10 mouse cellular contexts compared by ENCODE assay signal in the genomic region with DNA sequence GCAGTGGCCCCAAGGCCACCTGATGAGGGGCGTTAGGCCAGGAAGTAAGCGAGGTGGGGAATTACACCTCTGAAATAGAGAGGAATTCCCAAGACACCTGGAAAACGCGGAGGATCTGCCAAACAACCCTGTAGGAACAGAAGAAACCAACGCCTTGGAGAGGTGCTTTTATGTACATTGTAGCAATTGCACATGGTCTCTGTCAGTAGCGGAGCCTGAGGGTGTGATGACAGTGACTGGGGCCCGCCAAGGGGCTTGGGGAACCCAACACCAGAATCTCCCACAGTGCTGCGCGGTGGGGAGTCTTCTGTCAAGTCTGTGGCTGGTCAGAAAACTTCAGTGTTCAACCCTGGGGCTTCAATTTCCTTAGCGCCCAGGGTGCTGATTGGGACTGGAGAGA.
DNase-seq lines count a peak whose midpoint lies in the region; ATAC-seq and TF ChIP-seq lines count a peak whose summit lies in the region.
"Had no signal": no experiment of that assay in that cellular context is flagged by ENCODE, and none has a peak within 500 bp of the region (broad histone marks: within the 10 kb centered on the region; RNA-seq: fewer than 3 reads in every experiment).

No protein-coding gene starts in this region.

- H3K9ac ChIP-seq in liver, embryonic 11.5 days (ENCODE audit: low read depth, low read length), result no peak overlapping the region
- H3K9ac ChIP-seq in liver, postnatal 0 days (replicated peaks), result no peak overlapping the region
- no peak overlapping the region; the same call in 1 of the 2 replicates for H3K9ac ChIP-seq in limb, embryonic 12.5 days (replicated peaks)

- peak overlapping the region; percentile 59 for H3K4me3 ChIP-seq in heart, embryonic 10.5 days
- H3K4me3 ChIP-seq in liver, embryonic 11.5 days (ENCODE audit: low read depth, low read length), result no peak overlapping the region
- no peak overlapping the region for H3K4me3 ChIP-seq in liver, postnatal 0 days (ENCODE audit: low read depth, low read length)
- peak overlapping the region; percentile 29 for H3K4me3 ChIP-seq in limb, embryonic 12.5 days (replicated peaks)

- H3K27me3 ChIP-seq in heart, embryonic 10.5 days (ENCODE audit: insufficient read depth, poor library complexity, severe bottlenecking), result no peaks in the 10 kb centered on the region
- H3K27me3 ChIP-seq in liver, embryonic 11.5 days (replicated peaks; ENCODE audit: control insufficient read depth, insufficient read depth, low read length), result peaks cover 26% of the 10 kb centered on the region
- H3K27me3 ChIP-seq in liver, postnatal 0 days (ENCODE audit: insufficient read depth, low read length), result peaks cover 41% of the 10 kb centered on the region
- H3K27me3 ChIP-seq in limb, embryonic 12.5 days, result peaks cover 35% of the 10 kb centered on the region

- peak overlapping the region; percentile 14; the same call in 1 of the 2 replicates for H3K4me2 ChIP-seq in liver, embryonic 11.5 days
- H3K4me2 ChIP-seq in liver, postnatal 0 days (ENCODE audit: low read depth, low read length), result no peak overlapping the region
- peak overlapping the region; percentile 60 for H3K4me2 ChIP-seq in limb, embryonic 12.5 days

- TF ChIP-seq CTCF in liver, postnatal 0 days (IDR thresholded peaks at IDR 0.05; ENCODE audit: low read depth), result no peak

- H3K27ac ChIP-seq in heart, embryonic 10.5 days, result peak overlapping the region; percentile 90
- H3K27ac ChIP-seq in liver, embryonic 11.5 days (ENCODE audit: low read depth, low read length), result no peak overlapping the region
- no peak overlapping the region for H3K27ac ChIP-seq in liver, postnatal 0 days (ENCODE audit: low read depth)
- H3K27ac ChIP-seq in limb, embryonic 12.5 days, result peak overlapping the region; percentile 77

- no peaks in the 10 kb centered on the region for H3K9me3 ChIP-seq in heart, embryonic 10.5 days
- no peaks in the 10 kb centered on the region for H3K9me3 ChIP-seq in liver, embryonic 11.5 days (ENCODE audit: control insufficient read depth, low read length)
- no peaks in the 10 kb centered on the region for H3K9me3 ChIP-seq in liver, postnatal 0 days (ENCODE audit: low read length)
- H3K9me3 ChIP-seq in limb, embryonic 12.5 days, result no peaks in the 10 kb centered on the region

- no peak for ATAC-seq in liver, embryonic 11.5 days (replicated peaks; ENCODE audit: low FRiP score)
- ATAC-seq in liver, postnatal 0 days, result no peak
- no peak for ATAC-seq in limb, embryonic 12.5 days (ENCODE audit: insufficient number of reproducible peaks, insufficient read depth, low FRiP score, low TSS enrichment, low read depth)

- peaks cover 54% of the 10 kb centered on the region for H3K4me1 ChIP-seq in heart, embryonic 10.5 days
- peaks cover 25% of the 10 kb centered on the region for H3K4me1 ChIP-seq in liver, embryonic 11.5 days (replicated peaks; ENCODE audit: control insufficient read depth, insufficient read depth, low read length)
- no peaks in the 10 kb centered on the region; the same call in 1 of the 2 replicates for H3K4me1 ChIP-seq in liver, postnatal 0 days (ENCODE audit: insufficient read depth)
- H3K4me1 ChIP-seq in limb, embryonic 12.5 days (replicated peaks), result peaks cover 51% of the 10 kb centered on the region

- TF ChIP-seq EP300 in liver, postnatal 0 days (IDR thresholded peaks at IDR 0.05; ENCODE audit: low read depth), result no peak

- no peaks in the 10 kb centered on the region for H3K36me3 ChIP-seq in heart, embryonic 10.5 days
- H3K36me3 ChIP-seq in liver, embryonic 11.5 days (ENCODE audit: control insufficient read depth, insufficient read depth, low read length), result no peaks in the 10 kb centered on the region
- no peaks in the 10 kb centered on the region for H3K36me3 ChIP-seq in liver, postnatal 0 days (replicated peaks; ENCODE audit: insufficient read depth, low read length)
- no peaks in the 10 kb centered on the region for H3K36me3 ChIP-seq in limb, embryonic 12.5 days

- peak; percentile 81 for DNase-seq in heart, embryonic 10.5 days (ENCODE audit: low spot score)
- DNase-seq in heart, postnatal 4 days, result no peak
- no peak for DNase-seq in liver, embryonic 11.5 days (ENCODE audit: low spot score)
- no peak for DNase-seq in liver, postnatal 0 days
- DNase-seq in embryo, embryonic 9.5 days (ENCODE audit: extremely low spot score), result peak; percentile 54
- no peak for DNase-seq in layer of hippocampus, adult 18-20 months (ENCODE audit: low spot score in 2 of 2)
- no peak for DNase-seq in left cerebral cortex, adult 9 months (ENCODE audit: low spot score in 2 of 2)
- DNase-seq: adrenal gland, adult 8-10 months; liver had no signal

- 3% methylated on average over 10 of the region's 10 CpGs for WGBS in heart, embryonic 10.5 days
- WGBS in liver, embryonic 11.5 days, result 13% methylated on average over 10 of the region's 10 CpGs
- 10% methylated on average over 10 of the region's 10 CpGs for WGBS in liver, postnatal 0 days (ENCODE audit: insufficient replicate concordance)
- 5% methylated on average over 10 of the region's 10 CpGs for WGBS in limb, embryonic 12.5 days

Comparison
In these comparisons a context has a peak if more than half of its experiments do, and no peak if none do; other contexts are left out.
1. DNase-seq: peak in heart, embryonic 10.5 days (single experiment) and embryo, embryonic 9.5 days (single experiment); none in heart, postnatal 4 days (single experiment), liver, embryonic 11.5 days (single experiment), liver, postnatal 0 days (single experiment), layer of hippocampus, adult 18-20 months (0 of 2) and left cerebral cortex, adult 9 months (0 of 2).
2. H3K27ac ChIP-seq: peak in heart, embryonic 10.5 days (single experiment) and limb, embryonic 12.5 days (single experiment); none in liver, embryonic 11.5 days (single experiment) and liver, postnatal 0 days (single experiment).
3. H3K4me3 ChIP-seq: peak in heart, embryonic 10.5 days (single experiment) and limb, embryonic 12.5 days (single experiment); none in liver, embryonic 11.5 days (single experiment) and liver, postnatal 0 days (single experiment).